Mouse (Mus musculus) intestine, embryonic 14.5 days (tissue): ENCODE data around the gene Oscar. TPM values are rescaled to one million over a fixed set of nuclear protein-coding genes. Genes with fewer than 3 reads are reported as not detected.

Experiments used
- ATAC-seq: fragments of 200-750 bp; cut with Nextera tagmentation; replicated peaks from 2 replicates; pipeline ENCODE4 v1.8.0; 2017; ENCODE audit warnings: low read depth, moderate number of reproducible peaks, moderate TSS enrichment, moderate library complexity; ENCODE audit not compliant: low FRiP score, low TSS enrichment
- DNase-seq: peaks from one replicate; pipeline ENCODE4 v3.0.0-alpha.2; 2018; ENCODE audit warnings: low spot score
- H3K27ac ChIP-seq: fragments of 300-500 bp; sonication (generic); 2 replicates; pipeline ENCODE4 v1.5.1; 2014; ENCODE audit warnings: low read depth, mild to moderate bottlenecking, control low read depth
- H3K27me3 ChIP-seq: fragments of 300-500 bp; sonication (generic); replicated peaks from 2 replicates; pipeline ENCODE4 v1.6.1; 2014; ENCODE audit warnings: low read length, control low read depth; ENCODE audit not compliant: control insufficient read depth, insufficient read depth
- H3K36me3 ChIP-seq: fragments of 300-500 bp; sonication (generic); 2 replicates; pipeline ENCODE4 v1.6.1; 2014; ENCODE audit warnings: low read length, control low read depth; ENCODE audit not compliant: control insufficient read depth, insufficient read depth
- H3K4me1 ChIP-seq: fragments of 300-500 bp; sonication (generic); replicated peaks from 2 replicates; pipeline ENCODE4 v1.6.1; 2014; ENCODE audit warnings: low read length, control low read depth, mixed read lengths; ENCODE audit not compliant: control insufficient read depth, insufficient read depth
- H3K4me2 ChIP-seq: fragments of 300-500 bp; sonication (generic); 2 replicates; pipeline ENCODE4 v1.6.1; 2014; ENCODE audit warnings: low read length
- H3K4me3 ChIP-seq: fragments of 300-500 bp; sonication (generic); 2 replicates; pipeline ENCODE4 v1.5.1; 2014; ENCODE audit warnings: low read depth, low read length, control low read depth, mixed read lengths
- H3K9ac ChIP-seq: fragments of 300-500 bp; sonication (generic); 2 replicates; pipeline ENCODE4 v1.6.1; 2014; ENCODE audit warnings: mild to moderate bottlenecking, low read length
- H3K9me3 ChIP-seq: fragments of 300-500 bp; sonication (generic); 2 replicates; pipeline ENCODE4 v1.6.1; 2016; ENCODE audit warnings: low read length, control low read depth; ENCODE audit not compliant: control insufficient read depth
- WGBS: fragments of 180-500 bp; shearing (Covaris S2); extraction: QIAGEN DNeasy Blood & Tissue Kit; methylation state at CpG from one replicate; pipeline ENCODE4 v1.1.7; 2014; 5-methylcytosine and 5-hydroxymethylcytosine counted together
- microRNA-seq: library from miRNA; unstranded; fragments of <30 nt; microRNA quantifications from one replicate; pipeline ENCODE4, GENCODE M21; 2016
- polyA plus RNA-seq: library from polyadenylated mRNA; unstranded; fragments of >200 nt; fragmentation: Nextera tagmentation; extraction: Ambion mirVana; gene quantifications from 2 replicates; pipeline ENCODE4 v1.2.1, GENCODE M21; 2014

Gene Oscar
- polyA plus RNA-seq, 1 experiment from 2014 or later = 0.09 TPM

DNA sequence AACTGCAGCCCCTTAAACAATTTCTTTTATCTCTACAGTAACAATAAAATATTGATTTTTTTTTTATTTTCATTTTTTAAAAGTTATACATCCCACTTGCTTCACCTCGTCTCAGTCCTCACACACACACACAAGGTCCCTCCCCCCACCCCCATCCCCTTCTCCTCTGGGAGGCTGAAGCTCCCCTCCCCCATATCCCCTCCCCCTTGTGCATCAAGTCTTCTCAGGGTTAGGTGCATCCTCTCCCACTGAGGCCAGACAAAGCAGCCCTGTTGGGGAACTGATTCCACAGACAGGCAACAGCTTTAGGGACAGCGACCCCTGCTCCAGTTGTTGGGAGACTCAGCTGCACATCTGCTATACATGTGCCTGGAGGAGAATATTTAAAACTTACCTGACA is 48.6 kb downstream of the Oscar start:
- ATAC-seq = no peak
- Histone ChIP-seq H3K4me2 (no peak overlapping the region), H3K4me3 (no peak overlapping the region), H3K9me3 (no peaks in the 10 kb centered on the region), H3K36me3 (no peaks in the 10 kb centered on the region), H3K4me1 (no peaks in the 10 kb centered on the region), H3K9ac (no peak overlapping the region), H3K27me3 (no peaks in the 10 kb centered on the region), H3K27ac (no peak overlapping the region)
- no peak for DNase-seq
- whole genome bisulfite sequencing = 16% methylated on average over 2 of the region's 2 CpGs

Small RNA genes lying within 50 kb of the gene (microRNA-seq; reads per million reads assigned to microRNA genes)
- gene Gm25100 (not detected), gene Mir3572 (2.8 reads per million, percentile 28 among the genes with 10 or more reads in this experiment)

Other genes starting within 250 kb of the Oscar start
- 2.5 and 3.1 TPM in 2 replicates for gene Cacng8, start 225.5 kb downstream of the Oscar start, polyA plus RNA-seq
- 0.13 TPM in 1 of 2 replicates, not detected in the other for gene Cacng6, start 192.0 kb downstream of the Oscar start, polyA plus RNA-seq
- gene Tarm1, start 113.5 kb downstream of the Oscar start, polyA plus RNA-seq = 0.16 TPM in 1 of 2 replicates, not detected in the other
- 577 and 640 TPM in 2 replicates for gene Ndufa3, start 1.2 kb upstream of the Oscar start, polyA plus RNA-seq
- 19.1 and 23.4 TPM in 2 replicates for gene Tfpt, start 13.8 kb upstream of the Oscar start, polyA plus RNA-seq
- 94.8 and 109 TPM in 2 replicates for gene Prpf31, start 13.8 kb upstream of the Oscar start, polyA plus RNA-seq
- 65.7 and 71.7 TPM in 2 replicates for gene Cnot3, start 29.1 kb upstream of the Oscar start, polyA plus RNA-seq
- gene Leng1, start 49.7 kb upstream of the Oscar start, polyA plus RNA-seq = 13.1 and 13.4 TPM in 2 replicates
- 60.5 and 64.1 TPM in 2 replicates for gene Tmc4, start 61.4 kb upstream of the Oscar start, polyA plus RNA-seq
- 244 and 253 TPM in 2 replicates for gene Tsen34, start 76.7 kb upstream of the Oscar start, polyA plus RNA-seq
- 38.7 and 43.8 TPM in 2 replicates for gene Mboat7, start 77.4 kb upstream of the Oscar start, polyA plus RNA-seq
- 1,715 and 1,748 TPM in 2 replicates for gene Rps9, start 87.8 kb upstream of the Oscar start, polyA plus RNA-seq
- gene Pirb, start 104.2 kb upstream of the Oscar start, polyA plus RNA-seq = 0.77 and 0.81 TPM in 2 replicates
- not detected in 2 replicates for gene Gm15448, start 209.5 kb upstream of the Oscar start, polyA plus RNA-seq
- 0.07 and 0.19 TPM in 2 replicates for gene Pira2, start 228.9 kb upstream of the Oscar start, polyA plus RNA-seq